Mouse (Mus musculus) c-Kit-negative CD71-positive TER-119-positive erythroid progenitor cells, embryonic 14.5 days (primary cell): ENCODE measurements around the gene Wdpcp.

ENCODE experiments used
- DNase-seq: peaks from one replicate; pipeline ENCODE4 v3.0.0-alpha.2; 2013; ENCODE audit warnings: low read depth, low spot score

Gene Wdpcp

GRCm38 (mm10) chr11:21569456-21570108, 2.5 kb upstream of the Wdpcp start:
- no peak for DNase-seq

- DNase-seq, result no peak
These were observed 1.9 kb upstream of the Wdpcp start for GRCm38 (mm10) chr11:21570109-21570474.

GRCm38 (mm10) chr11:21570973-21571372, 1.1 kb upstream of the Wdpcp start:
- DNase-seq, result no peak

- no peak for DNase-seq
These were observed 9.4 kb downstream of the Wdpcp start for GRCm38 (mm10) chr11:21581472-21581871.

GRCm38 (mm10) chr11:21583286-21583685, 11.3 kb downstream of the Wdpcp start:
- no peak for DNase-seq

GRCm38 (mm10) chr11:21602497-21602896, 30.5 kb downstream of the Wdpcp start:
- no peak for DNase-seq

- DNase-seq, result no peak
These were observed 43.9 kb downstream of the Wdpcp start for GRCm38 (mm10) chr11:21615915-21616314.

- DNase-seq, result no peak
These were observed 62.3 kb downstream of the Wdpcp start for GRCm38 (mm10) chr11:21634171-21634907.

- DNase-seq, result no peak
These were observed 66.3 kb downstream of the Wdpcp start for GRCm38 (mm10) chr11:21638341-21638740.

- no peak for DNase-seq
These were observed 67.5 kb downstream of the Wdpcp start for GRCm38 (mm10) chr11:21639534-21639933.

- DNase-seq, result no peak
These were observed 72.2 kb downstream of the Wdpcp start for GRCm38 (mm10) chr11:21644231-21644630.

GRCm38 (mm10) chr11:21646136-21646535, 74.1 kb downstream of the Wdpcp start:
- no peak for DNase-seq

GRCm38 (mm10) chr11:21658985-21659384, 87.0 kb downstream of the Wdpcp start:
- DNase-seq, result no peak

GRCm38 (mm10) chr11:21677034-21677433, 105.0 kb downstream of the Wdpcp start:
- DNase-seq, result no peak

- DNase-seq, result no peak
These were observed 116.4 kb downstream of the Wdpcp start for GRCm38 (mm10) chr11:21688441-21688840.

- DNase-seq, result no peak
These were observed 118.7 kb downstream of the Wdpcp start for GRCm38 (mm10) chr11:21690730-21691129.

GRCm38 (mm10) chr11:21694087-21694486, 122.1 kb downstream of the Wdpcp start:
- DNase-seq, result no peak

- DNase-seq, result no peak
These were observed 125.6 kb downstream of the Wdpcp start for GRCm38 (mm10) chr11:21697642-21698041.

GRCm38 (mm10) chr11:21713508-21713907, 141.5 kb downstream of the Wdpcp start:
- no peak for DNase-seq

- no peak for DNase-seq
These were observed 142.0 kb downstream of the Wdpcp start for GRCm38 (mm10) chr11:21714065-21714464.

GRCm38 (mm10) chr11:21726329-21726728, 154.3 kb downstream of the Wdpcp start:
- DNase-seq, result no peak

GRCm38 (mm10) chr11:21729056-21729455, 157.0 kb downstream of the Wdpcp start:
- DNase-seq, result no peak

- DNase-seq, result no peak
These were observed 157.9 kb downstream of the Wdpcp start for GRCm38 (mm10) chr11:21729961-21730360.
